Mouse (Mus musculus) CH12.LX (cell line): Measurements from ENCODE around the gene Rccd1. TPM values are rescaled to one million over a fixed set of nuclear protein-coding genes. Genes with fewer than 3 reads are reported as not detected.

Experiments used
- DNase-seq: peaks from one replicate; pipeline ENCODE4 v3.0.0-alpha.2; 2013; ENCODE audit errors: extremely low read depth
- H3K27ac ChIP-seq: 2 replicates; pipeline ENCODE4 v1.5.1; 2012; ENCODE audit warnings: low read depth, mild to moderate bottlenecking, control low read depth, moderate library complexity; ENCODE audit not compliant: insufficient read depth
- H3K27me3 ChIP-seq: replicated peaks from 2 replicates; pipeline ENCODE3; 2012; ENCODE audit warnings: inconsistent platforms
- H3K36me3 ChIP-seq, 2 experiments: replicated peaks in 1 of 2; 2 replicates each; pipeline versions ENCODE3 to v1.6.1; 2012; ENCODE audit warnings: inconsistent platforms in 1 of 2, low read length in 1 of 2, mild to moderate bottlenecking in 1 of 2, mixed read lengths in 1 of 2, moderate library complexity in 1 of 2; ENCODE audit not compliant: control insufficient read depth in 1 of 2, insufficient read depth in 1 of 2
- H3K4me1 ChIP-seq, 2 experiments: 2 replicates each; pipeline ENCODE4 v1.6.1; 2012; ENCODE audit warnings: inconsistent platforms in 1 of 2, moderate library complexity in 1 of 2; ENCODE audit not compliant: insufficient read depth in 2 of 2, control insufficient read depth in 1 of 2
- H3K4me2 ChIP-seq: 2 replicates; pipeline ENCODE4 v1.6.1; 2012; ENCODE audit warnings: low read depth, mild to moderate bottlenecking, control low read depth; ENCODE audit not compliant: poor library complexity, insufficient read depth, severe bottlenecking
- H3K4me3 ChIP-seq, 3 experiments: fragments of 150-350 bp in 1 of 3; sonication (generic) in 1 of 3; replicated peaks in 1 of 3; 2 replicates each; pipeline versions ENCODE3 to v1.5.1; 2011 to 2012; ENCODE audit warnings: low read depth in 2 of 3, low read length in 2 of 3, mild to moderate bottlenecking in 2 of 3, moderate library complexity in 2 of 3, control low read depth in 1 of 3, improper control_type of control experiment in 1 of 3, inconsistent platforms in 1 of 3, mixed read lengths in 1 of 3; ENCODE audit not compliant: poor library complexity in 1 of 3
- H3K79me2 ChIP-seq: replicated peaks from 2 replicates; pipeline ENCODE4 v1.6.1; 2012; ENCODE audit warnings: mild to moderate bottlenecking, moderate library complexity; ENCODE audit not compliant: control insufficient read depth, poor library complexity, insufficient read depth, severe bottlenecking; ENCODE audit errors: extremely low read depth
- H3K9ac ChIP-seq: 2 replicates; pipeline ENCODE4 v1.6.1; 2012; ENCODE audit warnings: low read depth, mild to moderate bottlenecking, control low read depth, moderate library complexity; ENCODE audit not compliant: insufficient read depth
- H3K9me3 ChIP-seq: replicated peaks from 2 replicates; pipeline ENCODE3; 2012; ENCODE audit warnings: low read length, inconsistent platforms, mixed read lengths
- BHLHE40 ChIP-seq: IDR thresholded peaks from 2 replicates; pipeline ENCODE4 v1.6.1; 2011; ENCODE audit warnings: mild to moderate bottlenecking, low read depth, low read length, improper control_type of control experiment
- CHD1 ChIP-seq: IDR thresholded peaks from 2 replicates; pipeline ENCODE4 v1.6.1; 2012; ENCODE audit warnings: low read depth, low read length, improper control_type of control experiment, inconsistent platforms
- CTCF ChIP-seq, 2 experiments: IDR thresholded peaks in 1 of 2; conservative IDR thresholded peaks in 1 of 2; 2 replicates each; pipeline ENCODE4 v1.5.1; 2011 to 2012; ENCODE audit warnings: low read depth in 2 of 2, low read length in 2 of 2, improper control_type of control experiment in 1 of 2, inconsistent platforms in 1 of 2, mild to moderate bottlenecking in 1 of 2, moderate library complexity in 1 of 2
- ELF1 ChIP-seq: IDR thresholded peaks from 2 replicates; pipeline ENCODE4 v1.6.1; 2014; ENCODE audit warnings: low read depth, mild to moderate bottlenecking, inconsistent platforms, low read length, improper control_type of control experiment
- EP300 ChIP-seq: IDR thresholded peaks from 2 replicates; pipeline ENCODE4 v1.6.1; 2011; ENCODE audit warnings: low read length, improper control_type of control experiment
- ETS1 ChIP-seq: conservative IDR thresholded peaks from 2 replicates; pipeline ENCODE4 v1.6.1; 2012; ENCODE audit warnings: low read depth, mild to moderate bottlenecking, inconsistent platforms, low read length, improper control_type of control experiment, moderate library complexity
- GABPA ChIP-seq: IDR thresholded peaks from 2 replicates; pipeline ENCODE4 v1.6.1; 2012; ENCODE audit warnings: low read depth, low read length, improper control_type of control experiment, inconsistent platforms; ENCODE audit not compliant: insufficient replicate concordance
- HCFC1 ChIP-seq: IDR thresholded peaks from 2 replicates; pipeline ENCODE4 v1.6.1; 2012; ENCODE audit warnings: low read depth, mild to moderate bottlenecking, inconsistent platforms, low read length, improper control_type of control experiment
- JUN ChIP-seq: IDR thresholded peaks from 2 replicates; pipeline ENCODE4 v1.6.1; 2011; ENCODE audit warnings: low read depth, mild to moderate bottlenecking, low read length, improper control_type of control experiment, moderate library complexity; ENCODE audit not compliant: insufficient read depth
- JUND ChIP-seq: conservative IDR thresholded peaks from 2 replicates; pipeline ENCODE4 v1.6.1; 2011; ENCODE audit warnings: low read depth, low read length, improper control_type of control experiment
- MAFK ChIP-seq: IDR thresholded peaks from 2 replicates; pipeline ENCODE4 v1.6.1; 2011; ENCODE audit warnings: low read length, improper control_type of control experiment; ENCODE audit not compliant: insufficient replicate concordance
- MAX ChIP-seq: IDR thresholded peaks from 2 replicates; pipeline ENCODE4 v1.6.1; 2011; ENCODE audit warnings: low read length, improper control_type of control experiment
- MAZ ChIP-seq: IDR thresholded peaks from 2 replicates; pipeline ENCODE4 v1.6.1; 2012; ENCODE audit warnings: low read depth, mild to moderate bottlenecking, inconsistent platforms, low read length, improper control_type of control experiment, moderate library complexity
- MEF2A ChIP-seq: IDR thresholded peaks from 2 replicates; pipeline ENCODE4 v1.6.1; 2014; ENCODE audit warnings: low read depth, mild to moderate bottlenecking, inconsistent platforms, low read length, improper control_type of control experiment, borderline replicate concordance
- MXI1 ChIP-seq: IDR thresholded peaks from 2 replicates; pipeline ENCODE4 v1.6.1; 2011; ENCODE audit warnings: mild to moderate bottlenecking, low read depth, low read length, improper control_type of control experiment
- MYC ChIP-seq: IDR thresholded peaks from 2 replicates; pipeline ENCODE4 v1.6.1; 2011; ENCODE audit warnings: low read depth, mild to moderate bottlenecking, improper control_type of control experiment, low read length
- NRF1 ChIP-seq: IDR thresholded peaks from 2 replicates; pipeline ENCODE4 v1.6.1; 2014; ENCODE audit warnings: low read depth, mild to moderate bottlenecking, inconsistent platforms, low read length, improper control_type of control experiment, moderate library complexity
- PAX5 ChIP-seq: IDR thresholded peaks from 2 replicates; pipeline ENCODE4 v1.6.1; 2012; ENCODE audit warnings: low read length, inconsistent platforms, mixed read lengths
- POLR2AphosphoS2 ChIP-seq: IDR thresholded peaks from 2 replicates; pipeline ENCODE4 v1.6.1; 2011; ENCODE audit warnings: low read depth, low read length, improper control_type of control experiment
- RCOR1 ChIP-seq: conservative IDR thresholded peaks from 2 replicates; pipeline ENCODE4 v1.6.1; 2012; ENCODE audit warnings: low read depth, mild to moderate bottlenecking, inconsistent platforms, low read length, improper control_type of control experiment
- UBTF ChIP-seq: IDR thresholded peaks from 2 replicates; pipeline ENCODE4 v1.6.1; 2012; ENCODE audit warnings: low read depth, mild to moderate bottlenecking, inconsistent platforms, low read length, improper control_type of control experiment, moderate library complexity
- USF2 ChIP-seq: conservative IDR thresholded peaks from 2 replicates; pipeline ENCODE4 v1.6.1; 2011; ENCODE audit warnings: low read depth, low read length, improper control_type of control experiment
- ZKSCAN1 ChIP-seq: IDR thresholded peaks from 2 replicates; pipeline ENCODE4 v1.6.1; 2012; ENCODE audit warnings: low read depth, inconsistent platforms, low read length, improper control_type of control experiment, borderline replicate concordance
- dilution Hi-C: fragments of 300-500 bp; cut with MboI; formaldehyde crosslinking; loops from 2 replicates; pipeline ENCODE4 v1.14.3; 2020; ENCODE audit warnings: low sequenced_read_pairs; ENCODE audit not compliant: extremely low pct_unique_long_range_greater_than_20kb, extremely low pct_ligation_motif_present
- in situ Hi-C: fragments of 300-500 bp; cut with MboI; formaldehyde crosslinking; loops from 3 replicates; pipeline ENCODE4 v1.14.3; 2019; ENCODE audit warnings: low sequenced_read_pairs, low pct_ligation_motif_present, low pct_unique_long_range_greater_than_20kb, mixed read lengths
- polyA plus RNA-seq: library from polyadenylated mRNA; unstranded; fragments of >175 nt; gene quantifications from 2 replicates; pipeline ENCODE4 v1.2.1, GENCODE M21; 2012; ENCODE audit warnings: low read depth; ENCODE audit not compliant: insufficient read length
- total RNA-seq, 2 experiments: library from RNA; depleted of rRNA; stranded (reverse); fragments of 300-350 nt in 1 of 2; fragments of >200 nt in 1 of 2; gene quantifications; 2 replicates each; pipeline ENCODE4 v1.2.3; 2012 to 2014

Gene Rccd1
- total and polyA plus RNA-seq, 3 experiments: 17.4 to 18.5 (median 18.3) TPM

- TF ChIP-seq JUN (no peak), EP300 (peak; percentile 7; the same call in 1 of the 2 replicates), UBTF (peak; percentile 52; the same call in 1 of the 2 replicates), CHD1 (no peak), NRF1 (peak; percentile 84), MAZ (no peak), ETS1 (0 out of 2 replicates have a peak, but pooled peaks have one; percentile 17), MEF2A (0 out of 2 replicates have a peak, but pooled peaks have one; percentile 18), MAX (peak; percentile 69; the same call in 1 of the 2 replicates), USF2 (no peak), CTCF (conservative IDR thresholded peaks at IDR 0.05 in 1 of 2, IDR thresholded peaks at IDR 0.05 in 1 of 2; ENCODE audit: low read depth in 2 of 2, low read length in 2 of 2) (peak; percentile 66 to 89), POLR2AphosphoS2 (peak; percentile 82; the same call in 1 of the 2 replicates)
Observed at GRCm38 (mm10) chr7:80342858-80343257, 18.6 kb upstream of the Rccd1 start, which contains the start of gene Hddc3 (continued).

- H3K9ac ChIP-seq: no peak overlapping the region
- no peak overlapping the region for H3K4me3 ChIP-seq
- in situ Hi-C loops: loop anchor here (5.0 kb wide), 1 partner anchor 36 kb away; no protein-coding TSS in a partner anchor
- peaks cover 5 to 25% of the 10 kb centered on the region in 2 experiments for H3K36me3 ChIP-seq
- no peak overlapping the region for H3K4me2 ChIP-seq
- TF ChIP-seq GABPA (no peak), PAX5 (no peak), MAZ (no peak), ELF1 (no peak), HCFC1 (no peak), RCOR1 (no peak), MXI1 (no peak), UBTF (no peak), ZKSCAN1 (no peak), BHLHE40 (no peak), JUND (no peak), MYC (no peak), POLR2AphosphoS2 (no peak), MAFK (no peak)
- H3K27me3 ChIP-seq: peaks cover 15% of the 10 kb centered on the region
- H3K27ac ChIP-seq: no peak overlapping the region
- DNase-seq: no peak
- H3K9me3 ChIP-seq: peaks cover 6% of the 10 kb centered on the region
- H3K79me2 ChIP-seq: no peaks in the 10 kb centered on the region
- dilution Hi-C loops: no loop called here
- H3K4me1 ChIP-seq: peaks cover 16 to 47% of the 10 kb centered on the region in 2 experiments
Observed at GRCm38 (mm10) chr7:80341793-80342192, 17.5 kb upstream of the Rccd1 start.
